Mouse (Mus musculus): ENCODE measurements at regions not wholly inside any gene's neighbourhood (a gene's known extent, or its start where the extent isn't known, plus 50 kb on each side); places are given as distances from the start of the nearest gene placed in this dataset.

DNA sequence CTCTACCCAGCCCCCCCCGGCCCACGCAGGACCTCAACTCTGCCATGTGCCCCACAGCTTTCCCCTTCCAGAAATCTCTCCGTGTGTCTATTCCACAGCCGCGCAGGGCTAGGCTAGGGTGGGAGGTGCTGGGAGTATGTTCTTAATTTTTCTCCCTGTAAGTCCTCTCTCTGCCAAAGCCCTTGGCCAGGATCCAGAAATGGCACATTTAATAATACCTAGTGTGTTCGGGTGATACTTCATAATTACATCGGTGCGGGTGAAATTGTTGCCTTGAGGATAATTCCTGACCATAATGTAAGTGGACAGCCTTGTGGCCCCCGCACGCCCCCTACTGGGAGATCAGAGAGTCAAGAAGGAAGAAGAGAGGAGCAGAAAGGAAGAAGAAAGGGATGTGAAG lies 1093.5 kb downstream of the Mrps31 start:
- Histone ChIP-seq H3K36me3 (no peaks in the 10 kb centered on the region), H3K4me2 (peak overlapping the region; percentile 24; the same call in 1 of the 2 replicates)

DNA sequence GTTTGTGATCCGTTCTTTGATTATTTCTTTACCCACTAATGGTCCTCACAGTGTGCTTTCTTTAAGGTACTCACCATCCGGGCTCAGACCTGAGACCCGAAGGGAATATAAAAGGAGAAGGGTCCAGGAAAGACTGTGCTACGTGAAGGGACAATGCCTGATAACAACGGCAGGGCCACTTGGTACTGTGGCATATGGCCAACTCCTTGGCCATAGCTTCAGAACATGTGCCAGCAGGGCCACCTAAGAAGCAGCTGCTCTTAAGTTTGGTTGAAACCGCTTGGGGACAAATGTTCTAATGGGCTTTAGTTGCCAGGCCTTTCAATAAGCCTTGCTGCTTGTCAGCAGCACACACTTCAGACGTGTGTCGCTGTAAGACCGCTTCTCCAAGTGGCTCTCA lies 1094.1 kb downstream of the Mrps31 start:
- H3K27me3 ChIP-seq (replicated peaks), result no peaks in the 10 kb centered on the region
- ATAC-seq (ENCODE audit: low FRiP score), result no peak
- H3K27ac ChIP-seq (replicated peaks), result no peak overlapping the region
- no peak overlapping the region for H3K4me3 ChIP-seq (replicated peaks)
- WGBS, result 85% methylated on average over 9 of the region's 9 CpGs
- no peak overlapping the region for H3K4me2 ChIP-seq
- no peak overlapping the region for H3K9ac ChIP-seq (replicated peaks)
- H3K4me1 ChIP-seq, result peaks cover 8% of the 10 kb centered on the region
- no peaks in the 10 kb centered on the region for H3K9me3 ChIP-seq (replicated peaks)
- no peaks in the 10 kb centered on the region for H3K36me3 ChIP-seq

More for the DNA sequence above, 1093.5 kb downstream of the Mrps31 start:
- WGBS, result 44% methylated on average over 10 of the region's 10 CpGs
- no peaks in the 10 kb centered on the region for H3K9me3 ChIP-seq (replicated peaks)
- H3K27me3 ChIP-seq (replicated peaks), result no peaks in the 10 kb centered on the region
- peak; percentile 21; the same call in 1 of the 2 replicates for ATAC-seq (ENCODE audit: low FRiP score)
- no peak overlapping the region for H3K9ac ChIP-seq (replicated peaks)
- H3K27ac ChIP-seq (replicated peaks), result no peak overlapping the region
- no peak overlapping the region for H3K4me3 ChIP-seq (replicated peaks)
- H3K4me1 ChIP-seq, result peaks cover 8% of the 10 kb centered on the region

DNA sequence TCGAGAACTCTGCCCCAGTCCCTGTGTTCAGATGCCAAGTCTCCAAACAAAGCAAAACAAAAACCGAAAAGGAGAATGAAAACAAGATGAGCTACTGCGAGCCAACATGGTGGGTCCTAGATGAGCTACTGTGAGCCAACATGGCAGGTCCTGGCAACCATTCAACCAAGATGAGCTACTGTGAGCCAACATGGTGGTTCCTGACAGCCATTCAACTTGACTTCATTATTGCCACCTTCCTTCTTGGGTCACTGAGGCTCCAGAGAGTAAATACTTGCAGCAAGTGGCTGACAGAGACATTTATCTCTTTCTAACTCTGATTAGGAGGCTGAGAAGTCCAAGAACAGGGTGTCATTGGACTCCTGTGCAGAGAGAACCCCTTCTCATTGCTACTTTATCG lies 1094.8 kb downstream of the Mrps31 start:
- peaks cover 8% of the 10 kb centered on the region for H3K4me1 ChIP-seq
- H3K36me3 ChIP-seq, result no peaks in the 10 kb centered on the region
- H3K9me3 ChIP-seq (replicated peaks), result no peaks in the 10 kb centered on the region
- no peak for ATAC-seq (ENCODE audit: low FRiP score)
- no peaks in the 10 kb centered on the region for H3K27me3 ChIP-seq (replicated peaks)
- H3K27ac ChIP-seq (replicated peaks), result no peak overlapping the region
- no peak overlapping the region for H3K4me2 ChIP-seq
- 92% methylated on average over 4 of the region's 4 CpGs for WGBS
- no peak overlapping the region for H3K9ac ChIP-seq (replicated peaks)
- no peak overlapping the region for H3K4me3 ChIP-seq (replicated peaks)

DNA sequence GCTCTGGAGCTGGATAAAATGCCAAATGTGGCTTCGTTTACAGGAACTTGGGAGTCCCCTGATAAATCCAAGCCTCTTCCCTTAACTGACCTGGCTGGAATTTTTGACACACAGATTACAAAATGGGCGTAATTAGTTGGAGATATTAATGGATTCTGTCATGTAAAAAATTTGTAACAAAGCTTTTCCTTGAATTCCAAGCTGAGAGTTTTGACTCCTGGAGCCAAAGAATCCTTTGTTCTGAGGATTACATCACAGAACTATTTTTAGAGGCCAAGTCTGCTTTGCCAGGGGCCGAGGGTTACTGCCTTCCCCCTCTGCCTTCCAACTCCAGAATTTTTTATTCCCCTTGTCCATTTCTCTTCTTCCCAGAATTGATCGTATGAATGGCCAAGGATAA lies 1096.5 kb downstream of the Mrps31 start:
- no peak for ATAC-seq (ENCODE audit: low FRiP score)
- peaks cover 8% of the 10 kb centered on the region for H3K4me1 ChIP-seq
- 78% methylated on average over 4 of the region's 4 CpGs for WGBS
- H3K27ac ChIP-seq (replicated peaks), result no peak overlapping the region
- H3K27me3 ChIP-seq (replicated peaks), result no peaks in the 10 kb centered on the region
- no peak overlapping the region for H3K9ac ChIP-seq (replicated peaks)
- no peak overlapping the region for H3K4me3 ChIP-seq (replicated peaks)
- no peaks in the 10 kb centered on the region for H3K36me3 ChIP-seq
- H3K4me2 ChIP-seq, result no peak overlapping the region
- no peaks in the 10 kb centered on the region for H3K9me3 ChIP-seq (replicated peaks)

DNA sequence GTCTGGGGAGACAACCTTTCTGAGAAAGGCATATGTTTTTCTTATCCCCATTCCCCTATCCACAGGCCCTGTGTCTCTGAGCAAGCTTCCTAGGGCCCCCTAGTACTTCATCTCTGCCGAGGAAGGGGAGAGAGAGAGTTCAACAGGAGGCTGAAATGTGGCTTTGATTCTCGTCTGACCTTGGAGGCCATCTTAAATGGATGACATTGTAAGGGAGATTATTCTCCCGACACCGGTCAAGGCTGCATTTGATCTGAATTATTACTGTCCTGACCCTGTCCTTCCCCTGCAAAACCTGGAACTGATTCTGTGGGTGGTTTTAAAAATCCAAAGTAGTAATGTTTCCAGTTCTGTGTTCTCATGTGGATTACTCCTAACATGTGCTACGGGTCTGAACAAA lies 1098.9 kb downstream of the Mrps31 start:
- Histone ChIP-seq H3K4me2 (no peak overlapping the region), H3K9me3 (replicated peaks) (no peaks in the 10 kb centered on the region), H3K27ac (replicated peaks) (no peak overlapping the region), H3K27me3 (replicated peaks) (no peaks in the 10 kb centered on the region), H3K9ac (replicated peaks) (no peak overlapping the region), H3K36me3 (no peaks in the 10 kb centered on the region), H3K4me3 (replicated peaks) (no peak overlapping the region), H3K4me1 (no peaks in the 10 kb centered on the region)
- WGBS, result 58% methylated on average over 5 of the region's 5 CpGs
- ATAC-seq (ENCODE audit: low FRiP score), result no peak

DNA sequence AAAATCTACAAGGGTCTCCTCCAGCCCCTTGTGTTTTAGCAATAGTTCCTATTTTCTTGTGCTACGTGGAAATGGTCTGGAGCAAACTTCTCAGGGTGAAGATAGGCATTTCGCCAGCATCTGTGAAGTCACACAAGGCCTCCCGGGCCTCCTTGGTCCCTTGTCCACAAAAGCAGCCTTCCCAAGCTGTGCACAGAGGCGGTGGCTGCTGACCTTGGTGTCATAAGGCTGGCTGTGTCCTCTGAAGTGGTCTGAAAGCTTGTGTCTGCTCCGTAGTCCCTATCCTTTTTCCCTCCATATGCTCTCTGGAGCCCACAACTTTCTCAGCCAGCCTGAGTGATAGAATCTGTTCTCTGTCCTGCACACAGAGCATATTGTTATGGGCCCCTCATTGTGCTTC lies 1099.4 kb downstream of the Mrps31 start:
- H3K4me3 ChIP-seq (replicated peaks), result no peak overlapping the region
- H3K9me3 ChIP-seq (replicated peaks), result no peaks in the 10 kb centered on the region
- H3K4me2 ChIP-seq, result no peak overlapping the region
- no peaks in the 10 kb centered on the region for H3K27me3 ChIP-seq (replicated peaks)
- H3K9ac ChIP-seq (replicated peaks), result no peak overlapping the region
- H3K36me3 ChIP-seq, result no peaks in the 10 kb centered on the region
- H3K4me1 ChIP-seq, result no peaks in the 10 kb centered on the region
- no peak overlapping the region for H3K27ac ChIP-seq (replicated peaks)
- 73% methylated on average over 5 of the region's 5 CpGs for WGBS
- ATAC-seq (ENCODE audit: low FRiP score), result no peak

DNA sequence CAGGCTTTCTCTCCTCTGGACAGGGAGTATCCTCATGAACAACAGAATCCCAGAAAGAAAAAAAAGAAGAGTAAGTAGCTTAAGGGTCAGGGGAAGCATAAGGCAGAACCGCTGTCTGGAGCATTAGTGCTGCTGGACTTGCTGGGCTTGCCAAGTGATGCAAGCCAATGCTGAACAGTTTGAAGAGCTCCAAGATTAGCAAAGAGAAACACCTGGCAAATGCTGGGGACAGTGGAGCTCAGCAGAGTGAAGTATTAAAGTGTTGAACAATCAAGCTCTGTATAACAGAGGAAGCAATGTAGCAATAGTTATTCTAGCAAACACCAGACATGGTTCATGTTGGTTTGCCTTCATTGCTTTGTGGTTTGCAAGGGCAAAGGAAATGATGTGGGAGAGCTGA lies 1100.1 kb downstream of the Mrps31 start:
- H3K4me3 ChIP-seq (replicated peaks), result no peak overlapping the region
- no peaks in the 10 kb centered on the region for H3K9me3 ChIP-seq (replicated peaks)
- no peak overlapping the region for H3K9ac ChIP-seq (replicated peaks)
- H3K4me2 ChIP-seq, result no peak overlapping the region
- no peak overlapping the region for H3K27ac ChIP-seq (replicated peaks)
- no peaks in the 10 kb centered on the region for H3K27me3 ChIP-seq (replicated peaks)
- ATAC-seq (ENCODE audit: low FRiP score), result no peak
- no peaks in the 10 kb centered on the region for H3K4me1 ChIP-seq
- no peaks in the 10 kb centered on the region for H3K36me3 ChIP-seq
- 95% methylated on average over 1 of the region's 1 CpGs for WGBS

DNA sequence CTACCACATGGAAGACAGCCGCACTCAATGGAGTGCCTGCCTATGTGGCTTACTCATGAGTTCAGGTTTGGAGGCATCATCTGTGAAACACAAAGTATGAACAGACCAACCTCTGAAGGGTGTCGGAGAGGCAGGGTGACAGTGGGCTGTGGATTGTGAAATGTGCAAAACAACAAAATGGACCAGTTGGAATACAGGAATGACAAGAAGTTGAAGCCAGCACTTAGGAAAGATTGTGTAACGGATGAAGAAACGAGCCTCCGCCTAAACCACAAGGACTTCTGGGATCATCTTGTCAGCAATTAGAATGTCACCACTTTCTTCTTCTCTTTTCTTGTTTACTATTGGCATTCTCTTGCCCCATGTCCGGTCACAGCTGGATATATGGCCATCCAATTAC lies 1100.6 kb downstream of the Mrps31 start:
- ATAC-seq (ENCODE audit: low FRiP score), result no peak
- no peaks in the 10 kb centered on the region for H3K9me3 ChIP-seq (replicated peaks)
- no peaks in the 10 kb centered on the region for H3K4me1 ChIP-seq
- no peaks in the 10 kb centered on the region for H3K36me3 ChIP-seq
- no peak overlapping the region for H3K9ac ChIP-seq (replicated peaks)
- H3K27me3 ChIP-seq (replicated peaks), result no peaks in the 10 kb centered on the region
- no peak overlapping the region for H3K4me2 ChIP-seq
- 96% methylated on average over 6 of the region's 6 CpGs for WGBS
- no peak overlapping the region for H3K27ac ChIP-seq (replicated peaks)
- H3K4me3 ChIP-seq (replicated peaks), result no peak overlapping the region

DNA sequence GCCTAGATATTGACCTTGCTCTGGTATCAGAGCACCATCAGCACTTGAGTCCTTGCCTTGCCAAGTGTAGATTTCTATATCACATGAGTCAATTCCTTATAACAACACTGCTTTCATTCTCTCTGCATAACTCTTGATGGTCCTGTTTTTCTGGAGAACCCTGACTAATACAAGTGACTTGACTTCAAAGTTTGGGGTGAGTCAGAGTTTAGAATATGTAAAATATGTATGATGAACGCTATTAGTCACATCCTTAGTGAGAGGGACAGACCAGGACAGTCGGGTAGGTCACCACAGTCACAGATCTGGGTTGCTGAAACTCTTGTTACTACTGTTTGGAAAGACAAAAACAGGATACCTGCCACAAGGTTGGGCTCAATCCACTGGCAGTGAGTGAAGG lies 1105.3 kb downstream of the Mrps31 start:
- Histone ChIP-seq H3K9me3 (replicated peaks) (no peaks in the 10 kb centered on the region), H3K27me3 (replicated peaks) (no peaks in the 10 kb centered on the region), H3K9ac (replicated peaks) (no peak overlapping the region), H3K4me2 (no peak overlapping the region), H3K4me1 (no peaks in the 10 kb centered on the region), H3K27ac (replicated peaks) (no peak overlapping the region), H3K4me3 (replicated peaks) (no peak overlapping the region), H3K36me3 (no peaks in the 10 kb centered on the region)
- WGBS, result 84% methylated on average over 2 of the region's 2 CpGs
- no peak for ATAC-seq (ENCODE audit: low FRiP score)

DNA sequence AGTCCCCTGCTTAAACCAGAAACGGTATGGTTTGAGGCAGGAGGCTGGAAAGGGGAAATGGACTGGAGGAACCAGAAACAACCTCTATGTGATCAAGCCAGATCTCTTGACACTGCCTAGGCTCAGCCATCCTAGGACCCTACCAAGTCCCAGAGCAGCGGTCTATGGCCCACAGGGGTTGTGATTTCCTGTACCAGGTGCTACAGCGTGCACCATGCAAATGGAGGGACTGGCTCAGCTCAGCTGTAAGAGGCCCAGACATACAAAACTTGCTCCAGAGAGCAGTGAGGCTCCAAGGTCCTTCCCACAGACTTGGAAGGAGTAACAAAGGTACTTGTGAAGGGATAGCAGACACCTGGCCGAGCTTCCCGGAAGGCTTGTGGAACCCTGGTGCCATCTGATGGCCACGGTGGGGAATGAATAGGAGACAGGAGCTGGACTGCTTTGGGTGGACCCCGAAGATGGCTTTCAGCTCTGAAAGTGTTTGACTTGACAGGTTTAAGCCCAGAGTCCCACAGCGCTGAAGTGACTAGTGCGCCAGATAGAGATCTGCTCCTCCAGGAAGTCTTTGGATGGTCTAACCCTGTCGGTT lies 1120.5 kb downstream of the Mrps31 start:
- H3K4me2 ChIP-seq, result no peak overlapping the region
- H3K27ac ChIP-seq (replicated peaks), result no peak overlapping the region
- H3K27me3 ChIP-seq (replicated peaks), result no peaks in the 10 kb centered on the region
- no peaks in the 10 kb centered on the region for H3K9me3 ChIP-seq (replicated peaks)
- H3K9ac ChIP-seq (replicated peaks), result no peak overlapping the region
- peak; percentile 61 for ATAC-seq (ENCODE audit: low FRiP score)
- no peak overlapping the region for H3K4me3 ChIP-seq (replicated peaks)
- H3K4me1 ChIP-seq, result no peaks in the 10 kb centered on the region
- no peaks in the 10 kb centered on the region for H3K36me3 ChIP-seq
- 56% methylated on average over 10 of the region's 10 CpGs for WGBS

DNA sequence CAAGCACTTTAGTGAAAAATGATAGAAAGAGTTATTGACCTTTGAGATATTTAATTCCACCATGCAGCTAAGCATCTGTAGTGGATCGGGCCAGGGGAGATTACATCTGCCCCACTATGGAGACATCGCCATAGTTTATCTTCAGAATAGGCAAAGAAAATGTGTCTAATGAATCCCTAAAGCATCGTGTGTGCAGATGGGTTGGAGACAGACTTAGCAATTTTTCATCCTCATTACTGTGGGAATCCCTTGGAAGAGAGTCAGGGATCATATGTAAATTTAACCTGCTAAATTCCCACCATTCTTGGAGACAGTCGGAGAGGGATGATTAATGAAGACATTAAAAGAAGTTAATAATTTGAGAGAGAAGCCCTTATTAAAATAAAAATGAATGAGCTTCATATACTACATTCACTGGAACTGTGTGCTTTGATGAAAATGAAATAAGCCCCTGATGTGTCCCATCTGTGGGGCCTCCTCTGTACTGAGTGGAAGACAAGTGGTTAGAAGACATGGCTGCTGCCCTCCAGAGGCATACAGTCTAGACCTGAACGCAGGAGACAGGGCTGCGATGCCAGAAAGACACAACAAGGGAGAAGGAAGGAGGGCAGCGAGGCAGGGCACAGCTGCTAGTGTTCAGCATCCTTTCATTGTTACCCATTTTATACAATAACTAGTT lies 1126.7 kb downstream of the Mrps31 start:
- WGBS, result 51% methylated on average over 7 of the region's 7 CpGs
- peaks cover 8% of the 10 kb centered on the region; the same call in 1 of the 2 replicates for H3K4me1 ChIP-seq
- ATAC-seq (ENCODE audit: low FRiP score), result peak; percentile 79
- 0 out of 2 replicates have a peak overlapping the region, but pooled peaks have one; percentile 45 for H3K27ac ChIP-seq (replicated peaks)
- no peak overlapping the region for H3K9ac ChIP-seq (replicated peaks)
- H3K4me3 ChIP-seq (replicated peaks), result no peak overlapping the region
- no peaks in the 10 kb centered on the region for H3K36me3 ChIP-seq
- no peaks in the 10 kb centered on the region for H3K27me3 ChIP-seq (replicated peaks)
- no peaks in the 10 kb centered on the region for H3K9me3 ChIP-seq (replicated peaks)
- no peak overlapping the region for H3K4me2 ChIP-seq

DNA sequence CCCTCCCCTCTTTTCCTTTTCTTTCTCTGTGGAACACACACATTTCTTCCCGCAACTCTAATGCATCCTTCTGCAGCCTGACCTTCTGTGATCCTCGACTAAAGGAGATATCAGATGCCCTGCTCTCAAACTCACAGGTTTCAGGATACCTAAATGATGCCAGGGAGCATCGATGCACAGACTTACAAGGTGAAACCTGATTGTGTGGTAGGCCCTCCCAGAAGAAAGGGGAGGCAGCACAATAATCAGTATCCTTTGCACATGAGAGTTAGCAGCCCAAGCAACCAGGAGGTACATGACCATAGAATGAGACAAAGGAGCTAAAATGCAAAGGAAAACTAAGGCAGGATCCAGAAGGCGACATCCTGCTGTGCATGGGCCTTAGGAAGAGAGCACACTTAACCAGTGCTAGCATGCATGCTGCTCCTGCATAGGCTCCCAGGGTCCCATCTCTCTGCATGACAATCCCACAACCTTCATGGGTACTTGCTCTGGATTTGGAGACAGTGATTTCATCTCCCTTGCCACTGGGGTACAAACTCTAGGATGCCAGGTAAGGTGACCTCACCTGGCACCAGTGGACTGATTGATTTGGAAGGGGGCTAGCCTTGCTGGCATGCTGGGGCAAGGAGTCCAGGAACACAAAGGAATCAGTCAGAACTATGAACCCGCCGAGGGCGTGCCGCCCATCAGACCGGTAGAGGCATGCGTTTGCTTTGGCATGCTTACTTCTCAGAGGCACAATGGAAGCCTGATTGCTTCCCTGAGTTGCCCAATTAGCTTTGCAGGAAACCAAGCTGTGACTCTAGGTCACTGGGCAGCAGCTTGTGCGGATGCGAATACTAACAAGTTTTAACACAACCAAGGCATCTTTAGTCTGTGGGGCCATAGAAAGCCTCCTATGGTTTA lies 1142.7 kb downstream of the Mrps31 start:
- ATAC-seq (ENCODE audit: low FRiP score), result no peak
- H3K9ac ChIP-seq (replicated peaks), result no peak overlapping the region
- no peak overlapping the region for H3K4me2 ChIP-seq
- no peaks in the 10 kb centered on the region for H3K9me3 ChIP-seq (replicated peaks)
- no peak overlapping the region for H3K4me3 ChIP-seq (replicated peaks)
- H3K27me3 ChIP-seq (replicated peaks), result no peaks in the 10 kb centered on the region
- no peaks in the 10 kb centered on the region for H3K4me1 ChIP-seq
- 59% methylated on average over 12 of the region's 12 CpGs for WGBS
- no peak overlapping the region for H3K27ac ChIP-seq (replicated peaks)
- no peaks in the 10 kb centered on the region for H3K36me3 ChIP-seq

Measured in neural tube, embryonic 15.5 days (tissue).